Mouse (Mus musculus) monocyte, adult 2 months (primary cell): ENCODE results near the gene Pon3.

Experiments
- DNase-seq, 2 experiments: peaks; one replicate each; pipeline ENCODE4 v3.0.0; 2022; ENCODE audit warnings: low spot score in 2 of 2, low read depth in 1 of 2

Pon3 gene

GRCm38 (mm10) chr6:5255722-5256451, at the start of gene Pon3:
Gene Pon3, minus strand, starts transcription at chr6:5256286.
- DNase-seq, result peak; percentile 4 to 7

- DNase-seq, result no peak
These were observed 48.9 kb upstream of the Pon3 start for GRCm38 (mm10) chr6:5304956-5305355.

GRCm38 (mm10) chr6:5300629-5301028, 44.5 kb upstream of the Pon3 start:
- no peak for DNase-seq

GRCm38 (mm10) chr6:5299561-5299960, 43.5 kb upstream of the Pon3 start:
- DNase-seq, result no peak

- DNase-seq, result peak; percentile 41 to 72
These were observed 42.0 kb upstream of the Pon3 start, which contains the start of gene Pon2 for GRCm38 (mm10) chr6:5298092-5298554. Gene Pon2, minus strand, starts transcription at chr6:5298455.

GRCm38 (mm10) chr6:5297321-5298091, 41.4 kb upstream of the Pon3 start:
- DNase-seq, result peak; percentile 26 to 43

- DNase-seq, result no peak
These were observed 40.0 kb upstream of the Pon3 start for GRCm38 (mm10) chr6:5296067-5296466.

- no peak for DNase-seq
These were observed 38.8 kb upstream of the Pon3 start for GRCm38 (mm10) chr6:5294659-5295449.

GRCm38 (mm10) chr6:5292841-5293240, 36.8 kb upstream of the Pon3 start:
- no peak for DNase-seq

- no peak for DNase-seq
These were observed 35.4 kb upstream of the Pon3 start for GRCm38 (mm10) chr6:5291450-5291849.

- DNase-seq, result no peak
These were observed 31.8 kb upstream of the Pon3 start for GRCm38 (mm10) chr6:5287919-5288318.

- no peak for DNase-seq
These were observed 31.3 kb upstream of the Pon3 start for GRCm38 (mm10) chr6:5287392-5287791.

- DNase-seq, result no peak
These were observed 26.3 kb upstream of the Pon3 start for GRCm38 (mm10) chr6:5282418-5282817.

- no peak for DNase-seq
These were observed 24.7 kb upstream of the Pon3 start for GRCm38 (mm10) chr6:5280576-5281305.

GRCm38 (mm10) chr6:5277972-5278371, 21.9 kb upstream of the Pon3 start:
- DNase-seq, result no peak

GRCm38 (mm10) chr6:5269641-5270040, 13.6 kb upstream of the Pon3 start:
- no peak for DNase-seq

- DNase-seq, result no peak
These were observed 8.7 kb upstream of the Pon3 start for GRCm38 (mm10) chr6:5264793-5265192.

- DNase-seq, result no peak
These were observed 7.3 kb upstream of the Pon3 start for GRCm38 (mm10) chr6:5263250-5263999.

- no peak for DNase-seq
These were observed 6.5 kb upstream of the Pon3 start for GRCm38 (mm10) chr6:5262322-5263249.
